Mouse (Mus musculus) urinary bladder, adult 18-20 months (tissue): Measurements from ENCODE around the gene Zfp990.
"Not testable (repeated sequence)": the region's sequence is repeated elsewhere in the genome, so short reads cannot be mapped to it uniquely, and the experiment has no call there.

Experiments used
- DNase-seq, 2 experiments: peaks; one replicate each; pipeline ENCODE4 v3.0.0; 2022; ENCODE audit warnings: low spot score in 2 of 2, mixed read lengths in 2 of 2

Zfp990 gene

DNA sequence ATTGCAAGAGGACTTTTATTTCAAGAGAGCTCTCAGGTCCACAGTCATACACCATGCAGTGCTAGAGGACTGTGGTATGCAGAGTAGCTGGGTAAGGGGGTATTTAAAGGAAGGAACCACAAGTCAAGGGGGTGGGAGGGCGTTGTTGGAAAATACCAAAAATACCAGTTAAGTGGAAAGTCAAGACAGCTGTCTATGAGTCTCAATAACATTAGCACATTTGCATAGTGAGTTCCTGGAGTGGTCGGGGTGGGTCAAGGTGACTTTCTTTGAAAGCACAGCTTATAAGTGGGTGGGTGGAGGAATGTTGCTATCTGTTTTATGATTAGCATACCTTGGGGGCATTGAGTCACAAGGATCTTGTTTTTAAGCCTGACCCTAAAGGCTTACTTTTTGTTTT lies 75.5 kb downstream of the Zfp990 start:
- DNase-seq = not testable (repeated sequence)
